Mouse (Mus musculus): ENCODE results near the gene Gm10142.
"Not testable (repeated sequence)": the region's sequence is repeated elsewhere in the genome, so short reads cannot be mapped to it uniquely, and the experiment has no call there.

The Gm10142 gene

DNA sequence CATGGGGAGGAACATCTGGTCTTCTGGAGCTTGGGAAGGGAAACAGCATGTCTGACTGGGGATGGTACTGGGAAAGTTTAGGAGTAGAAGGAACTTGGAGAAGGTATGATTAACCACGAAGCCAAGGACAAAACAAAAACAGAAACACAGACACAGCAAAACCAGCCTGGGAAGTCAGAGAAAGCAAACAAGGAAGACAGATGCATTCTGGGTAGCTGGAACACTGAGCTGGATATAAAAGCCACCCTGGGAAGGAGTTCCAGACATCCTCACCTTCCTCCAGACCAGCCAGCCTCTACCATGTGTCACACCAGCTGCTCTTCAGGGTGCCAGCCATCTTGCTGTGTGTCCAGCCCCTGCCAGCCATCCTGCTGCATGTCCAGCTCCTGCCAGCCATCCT, at the start of gene Gm10142:
Gm10142 (plus strand) TSS at position 301 of the 400 bp plus-strand sequence.
- in situ Hi-C loops (cut with MboI; ENCODE audit: unreplicated experiment in 2 of 2), result no loop called here

DNA sequence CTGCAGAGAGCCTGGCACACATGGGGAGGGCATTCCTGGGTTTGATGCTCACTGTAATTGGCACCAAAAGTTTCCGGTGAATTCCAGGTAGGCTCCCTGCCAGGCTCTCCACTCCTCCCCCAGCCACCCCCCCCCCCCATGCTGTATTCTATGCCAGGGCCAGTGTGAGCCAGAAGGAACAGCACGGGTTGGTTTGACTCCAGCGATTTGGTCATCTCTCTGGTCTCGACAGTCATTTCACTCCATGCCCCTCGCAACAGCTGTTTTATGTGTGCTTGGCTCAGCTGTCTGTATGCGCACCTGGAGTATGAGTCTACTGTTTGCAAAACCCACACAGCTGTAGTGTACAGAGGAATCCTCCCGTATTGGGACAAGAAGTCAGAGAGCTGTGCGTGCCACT, 49.3 kb upstream of the Gm10142 start:
- in situ Hi-C loops (cut with MboI; ENCODE audit: unreplicated experiment in 2 of 2), result no loop called here

DNA sequence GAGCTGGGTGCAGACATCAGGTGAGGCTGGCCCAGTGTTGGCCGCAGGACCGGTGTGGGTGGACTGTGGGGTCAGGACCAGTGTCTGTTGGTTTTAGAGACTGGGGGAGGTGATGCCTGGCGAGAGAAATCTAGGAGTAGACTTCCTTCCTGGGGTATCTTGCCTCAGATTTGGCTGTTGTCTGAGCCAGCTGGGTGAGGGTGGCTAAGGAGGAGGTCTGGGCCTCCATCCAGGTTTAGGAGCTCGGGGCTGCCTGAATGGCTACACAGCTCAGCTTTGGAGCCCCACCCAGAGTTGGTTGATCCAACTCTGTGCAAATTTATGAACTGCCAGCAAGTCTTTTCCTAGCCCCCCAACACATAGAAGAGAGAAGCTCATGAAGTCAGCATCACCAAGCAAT, 48.2 kb upstream of the Gm10142 start:
- in situ Hi-C loops (cut with MboI; ENCODE audit: unreplicated experiment in 2 of 2), result no loop called here

DNA sequence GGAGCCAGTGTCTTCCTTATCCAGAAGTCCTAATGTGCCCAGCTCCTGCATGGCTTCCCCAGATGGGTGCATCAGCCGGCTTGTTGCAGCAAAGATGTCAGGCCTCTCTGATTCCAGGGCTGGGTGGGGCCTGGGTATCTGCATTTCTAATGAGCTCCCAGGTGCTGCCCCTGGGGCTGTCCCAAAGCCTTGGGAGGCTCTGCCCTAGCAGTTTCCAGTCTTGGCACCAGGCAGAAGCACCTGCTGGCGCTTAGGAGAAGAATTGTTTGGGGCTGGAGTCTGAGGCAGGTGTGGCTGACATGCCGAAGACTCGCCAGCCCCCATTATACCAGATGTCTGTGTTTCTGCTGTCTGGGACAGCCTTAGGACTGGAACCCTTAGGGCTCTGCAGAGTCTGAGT, 44.9 kb upstream of the Gm10142 start:
- in situ Hi-C loops (cut with MboI; ENCODE audit: unreplicated experiment in 2 of 2), result no loop called here

DNA sequence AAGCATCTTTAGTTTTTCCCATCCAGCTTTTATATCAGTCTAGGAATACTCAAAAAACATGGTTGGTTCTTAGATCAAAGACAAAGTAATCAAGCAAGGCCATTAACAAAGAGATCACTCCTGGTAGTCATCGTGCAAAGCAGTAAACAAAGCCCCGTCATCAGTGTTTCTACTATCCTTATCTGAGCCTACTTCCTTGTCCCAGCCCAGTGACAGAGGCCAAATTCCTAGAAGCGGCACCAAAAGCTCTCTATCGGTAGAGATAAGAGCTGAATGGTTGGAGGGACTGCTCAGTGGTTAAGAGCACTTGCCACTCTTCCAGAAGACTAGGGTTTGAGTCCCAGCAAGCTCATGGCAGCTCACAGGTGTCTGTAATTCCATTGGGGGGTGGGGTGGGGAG, 44.1 kb upstream of the Gm10142 start:
- in situ Hi-C loops (cut with MboI; ENCODE audit: unreplicated experiment in 2 of 2), result no loop called here

DNA sequence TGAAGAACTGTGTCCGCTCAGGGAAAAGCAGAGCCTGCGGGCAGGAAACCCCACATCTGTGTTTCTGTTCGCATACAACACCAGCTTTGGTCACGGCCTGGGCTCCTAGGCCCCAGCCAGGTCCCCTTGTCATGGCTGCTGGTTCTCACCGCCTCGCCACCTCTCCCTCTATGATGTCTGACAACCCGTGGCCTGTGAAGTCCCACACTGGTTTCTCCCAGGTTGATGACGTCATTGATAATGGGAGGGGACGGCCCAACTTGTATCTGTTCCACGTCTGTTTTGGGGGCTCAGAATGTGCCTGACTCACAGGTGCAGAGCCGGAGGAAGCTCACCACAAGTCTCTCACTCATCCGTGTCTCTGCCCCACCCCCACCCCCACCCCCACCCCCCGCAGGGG, 41.8 kb upstream of the Gm10142 start:
- in situ Hi-C loops (cut with MboI; ENCODE audit: unreplicated experiment in 2 of 2), result no loop called here

DNA sequence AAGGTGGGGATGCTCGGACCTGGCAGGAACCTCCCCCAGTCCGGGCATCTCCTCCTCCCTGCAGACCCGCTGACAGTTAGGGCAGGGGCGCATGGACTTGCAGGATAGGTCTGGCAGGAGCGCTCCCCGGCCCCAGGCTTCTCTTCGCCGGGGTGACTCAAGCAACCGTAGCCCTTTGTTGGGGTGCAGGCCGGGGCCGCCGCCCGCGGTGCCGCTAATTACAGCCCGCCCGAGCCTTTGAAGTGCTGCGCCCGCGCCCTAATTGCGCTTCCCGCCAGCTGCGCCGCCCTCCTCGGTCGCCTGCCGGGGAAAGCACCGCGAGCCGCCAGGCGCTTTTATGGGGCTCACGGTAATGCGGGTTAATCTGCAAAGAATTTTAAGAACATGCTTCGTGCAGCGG, 38.0 kb upstream of the Gm10142 start:
- in situ Hi-C loops (cut with MboI; ENCODE audit: unreplicated experiment in 2 of 2), result loop anchor here in 1 of 2 experiments (5.0 kb wide), 1 partner anchor 35 kb away; no protein-coding TSS in a partner anchor

DNA sequence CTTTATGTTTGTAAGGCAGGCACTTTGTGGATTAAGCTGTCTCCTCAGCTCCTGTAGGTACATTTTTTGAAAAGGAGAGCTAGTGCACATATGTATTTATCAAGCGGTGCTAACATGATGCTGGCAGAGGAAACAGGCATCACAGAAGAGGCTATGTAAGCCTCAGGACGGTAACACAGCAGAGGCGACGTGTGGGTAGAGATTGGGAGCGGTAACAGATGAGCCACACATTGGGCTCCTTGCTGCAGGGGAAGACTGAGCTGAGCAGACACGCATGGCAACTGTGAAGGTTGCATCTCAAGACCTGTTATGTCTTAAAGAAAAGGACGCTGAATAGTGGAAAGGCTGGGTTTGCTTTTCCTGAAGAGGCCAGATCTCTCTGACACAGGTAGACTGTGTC, 32.6 kb upstream of the Gm10142 start:
- in situ Hi-C loops (cut with MboI; ENCODE audit: unreplicated experiment in 2 of 2), result no loop called here

DNA sequence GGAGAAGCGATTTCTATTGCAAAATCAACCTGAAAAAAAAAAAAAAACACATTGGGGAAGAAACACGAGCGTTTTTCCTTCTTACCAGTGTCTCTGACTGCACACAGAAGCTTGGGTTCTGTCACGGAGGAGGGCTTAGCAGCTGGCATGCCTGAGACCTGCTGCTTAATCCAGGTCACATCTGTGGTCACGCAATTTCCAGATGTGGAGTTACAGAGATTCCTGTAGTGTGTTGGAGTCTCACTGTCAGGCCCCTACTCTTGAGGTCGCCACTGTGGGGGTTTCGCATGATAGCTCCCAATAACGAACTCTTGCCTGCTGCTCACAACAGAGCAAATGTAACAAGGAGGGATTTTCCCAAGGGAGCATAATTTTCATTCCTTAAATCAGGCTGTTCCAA, 31.4 kb upstream of the Gm10142 start:
- in situ Hi-C loops (cut with MboI; ENCODE audit: unreplicated experiment in 2 of 2), result no loop called here

DNA sequence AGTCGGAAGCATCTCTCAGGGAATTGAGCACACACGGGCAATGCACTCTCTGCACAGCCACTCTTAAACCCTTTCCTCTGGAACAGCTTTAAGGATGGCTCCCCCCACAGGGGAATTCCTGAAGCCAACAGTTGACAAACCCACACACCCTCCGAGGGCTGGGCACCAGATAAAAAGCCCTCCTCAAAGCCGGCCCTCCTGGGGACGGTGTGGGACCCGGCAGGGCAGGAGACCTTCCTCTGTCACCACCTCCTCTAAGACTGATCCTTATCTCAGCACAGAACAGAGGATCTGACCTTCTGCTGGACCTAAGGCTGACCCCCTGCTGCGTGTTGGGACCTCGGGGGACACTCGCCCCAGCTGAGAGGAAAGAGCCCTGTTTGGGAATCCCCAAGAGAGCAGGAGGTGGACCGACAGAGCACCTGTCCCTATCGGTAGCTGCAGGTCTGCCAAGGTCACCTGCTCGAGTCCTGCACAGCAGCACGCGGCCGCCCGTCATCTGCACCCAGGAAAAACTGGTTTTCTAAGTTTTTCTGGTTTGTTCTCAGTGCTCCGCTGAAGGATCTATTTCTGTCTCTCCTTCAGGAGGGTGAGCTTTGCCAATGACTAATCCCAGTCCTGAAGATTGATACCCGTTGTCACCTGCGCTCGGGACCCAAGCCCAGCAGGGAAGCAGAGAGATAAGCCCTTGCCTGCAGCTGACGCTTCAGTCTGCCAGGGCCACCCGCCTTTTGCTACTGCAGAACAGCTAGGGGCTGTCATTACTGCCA, 29.5 kb upstream of the Gm10142 start, which contains the start of gene Tspear:
Tspear (plus strand) TSS at position 675 of the 770 bp plus-strand sequence.
- in situ Hi-C loops (cut with MboI; ENCODE audit: unreplicated experiment in 2 of 2), result loop anchor here in 1 of 2 experiments (5.0 kb wide), 1 partner anchor 54 kb away; no protein-coding TSS in a partner anchor

DNA sequence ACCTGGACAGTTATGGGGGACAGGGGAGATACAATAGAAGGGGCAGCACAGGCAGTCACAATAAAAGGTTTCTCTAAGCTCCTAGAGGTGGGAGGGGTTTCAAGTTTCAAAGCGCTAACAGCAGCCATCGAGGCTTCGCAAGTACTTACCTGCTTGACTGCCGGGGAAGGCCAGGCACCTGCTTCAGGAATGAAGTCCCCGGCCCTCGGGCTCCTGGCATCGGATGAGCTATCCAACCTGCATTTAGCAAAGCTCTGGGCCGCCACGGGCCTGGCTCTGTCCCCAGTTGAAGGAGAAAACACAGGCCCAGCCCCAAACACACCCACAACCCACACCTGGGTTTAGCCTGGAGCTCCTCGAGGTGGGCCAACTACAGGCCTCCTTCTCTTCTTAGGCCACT, 28.6 kb upstream of the Gm10142 start:
- in situ Hi-C loops (cut with MboI; ENCODE audit: unreplicated experiment in 2 of 2), result loop anchor here in 1 of 2 experiments (5.0 kb wide), 1 partner anchor 55 kb away; no protein-coding TSS in a partner anchor

DNA sequence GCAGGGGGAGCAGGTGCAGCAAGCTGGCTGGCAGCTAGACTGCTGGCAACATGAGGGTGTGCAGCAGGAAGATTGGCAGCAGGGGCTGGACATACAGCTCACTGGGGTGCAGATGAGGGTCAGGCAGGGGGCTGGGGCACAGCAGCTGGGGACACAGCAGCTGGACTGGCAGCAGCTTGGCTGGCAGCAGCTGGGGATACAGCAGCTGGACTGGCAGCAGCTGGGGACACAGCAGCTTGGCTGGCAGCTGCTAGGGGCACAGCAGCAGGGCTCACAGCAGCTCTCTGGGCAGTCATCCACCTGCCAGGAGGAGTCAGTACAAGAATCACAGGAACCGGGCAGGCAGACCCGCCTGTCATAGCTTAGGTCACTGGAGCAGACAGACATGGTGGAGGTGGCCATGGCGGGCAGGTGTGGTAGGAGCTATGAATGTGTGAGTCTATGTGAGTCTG, 25.2 kb upstream of the Gm10142 start, which contains the start of gene Gm19402:
Gm19402 (minus strand) TSS at position 402 of the 452 bp plus-strand sequence.
- in situ Hi-C loops (cut with MboI; ENCODE audit: unreplicated experiment in 2 of 2), result not testable (repeated sequence)

DNA sequence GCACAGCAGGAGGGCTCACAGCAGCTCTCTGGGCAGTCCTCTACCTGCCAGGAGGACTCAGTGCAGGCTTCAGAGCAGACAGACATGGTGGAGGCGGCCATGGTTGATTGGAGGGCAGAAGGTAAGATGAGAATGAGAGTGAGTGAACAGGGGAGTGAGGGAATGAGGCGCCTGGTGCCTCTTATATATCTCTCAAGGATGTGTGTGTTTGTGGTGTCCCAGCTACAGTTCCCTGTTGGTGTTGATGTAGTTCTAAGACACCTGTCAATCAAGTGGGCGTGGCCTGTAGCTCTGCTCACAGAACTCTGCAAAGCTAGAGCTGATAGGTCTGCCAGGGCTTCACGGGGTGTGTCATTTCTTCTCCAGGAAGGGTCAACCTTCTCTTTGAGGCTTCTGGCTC, 18.5 kb upstream of the Gm10142 start, which contains the start of gene Gm9508:
Gm9508 (minus strand) TSS at position 101 of the 400 bp plus-strand sequence.
- in situ Hi-C loops (cut with MboI; ENCODE audit: unreplicated experiment in 2 of 2), result no loop called here

DNA sequence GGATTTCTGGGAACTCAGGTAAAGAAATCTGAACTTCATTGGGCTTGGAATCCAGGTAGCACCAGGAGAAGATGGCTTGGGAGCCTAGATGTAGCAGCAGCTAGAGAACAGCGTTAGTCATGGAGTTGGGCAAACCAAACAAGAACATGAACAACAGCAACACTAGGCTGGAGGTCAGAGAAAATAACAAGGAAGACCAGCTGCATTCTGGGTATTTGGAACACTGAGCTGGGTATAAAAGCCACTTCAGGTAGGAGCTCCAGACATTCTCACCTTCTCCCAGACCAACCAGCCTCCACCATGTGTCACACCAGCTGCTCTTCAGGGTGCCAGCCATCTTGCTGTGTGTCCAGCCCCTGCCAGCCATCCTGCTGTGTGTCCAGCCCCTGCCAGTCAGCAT, 9.3 kb upstream of the Gm10142 start, which contains the start of gene Gm10272:
Gm10272 (plus strand) TSS at position 301 of the 400 bp plus-strand sequence.
- in situ Hi-C loops (cut with MboI; ENCODE audit: unreplicated experiment in 2 of 2), result no loop called here

DNA sequence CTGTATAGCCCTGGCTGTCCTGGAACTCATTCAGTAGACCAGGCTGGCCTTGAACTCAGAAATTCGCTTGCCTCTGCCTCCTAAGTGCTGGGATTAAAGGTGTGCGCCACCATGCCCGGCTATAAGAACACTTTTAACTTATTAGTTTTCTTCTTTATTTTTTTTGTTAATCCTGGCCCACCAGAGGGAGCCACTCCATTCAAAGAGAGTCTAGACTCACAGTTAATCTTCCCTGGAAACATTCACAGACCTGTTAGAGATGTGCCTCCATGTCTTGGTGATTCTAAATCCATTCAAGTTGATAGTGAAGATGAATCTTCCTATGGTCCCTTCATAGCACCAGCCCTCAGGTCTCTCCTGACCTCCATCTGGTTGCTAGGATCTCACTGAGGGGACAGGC, 5.8 kb upstream of the Gm10142 start:
- in situ Hi-C loops (cut with MboI; ENCODE audit: unreplicated experiment in 2 of 2), result no loop called here

DNA sequence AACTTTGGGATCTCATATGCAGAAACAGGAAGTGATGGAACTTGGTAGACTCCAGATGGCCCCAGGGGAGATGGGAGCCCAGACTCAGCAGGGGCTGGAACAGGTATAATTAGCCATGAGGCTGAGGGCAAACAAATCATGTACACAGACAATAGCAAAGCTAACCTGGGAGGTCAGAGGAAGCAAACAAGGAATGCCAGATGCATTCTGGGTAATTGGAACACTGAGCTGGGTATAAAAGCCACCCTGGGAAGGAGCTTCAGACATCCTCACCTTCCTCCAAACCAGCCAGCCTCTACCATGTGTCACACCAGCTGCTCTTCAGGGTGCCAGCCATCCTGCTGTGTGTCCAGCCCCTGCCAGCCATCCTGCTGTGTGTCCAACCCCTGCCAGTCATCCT, 4.5 kb upstream of the Gm10142 start, which contains the start of gene Gm10024:
Gm10024 (plus strand) TSS at position 301 of the 400 bp plus-strand sequence.
- in situ Hi-C loops (cut with MboI; ENCODE audit: unreplicated experiment in 2 of 2), result not testable (repeated sequence)

DNA sequence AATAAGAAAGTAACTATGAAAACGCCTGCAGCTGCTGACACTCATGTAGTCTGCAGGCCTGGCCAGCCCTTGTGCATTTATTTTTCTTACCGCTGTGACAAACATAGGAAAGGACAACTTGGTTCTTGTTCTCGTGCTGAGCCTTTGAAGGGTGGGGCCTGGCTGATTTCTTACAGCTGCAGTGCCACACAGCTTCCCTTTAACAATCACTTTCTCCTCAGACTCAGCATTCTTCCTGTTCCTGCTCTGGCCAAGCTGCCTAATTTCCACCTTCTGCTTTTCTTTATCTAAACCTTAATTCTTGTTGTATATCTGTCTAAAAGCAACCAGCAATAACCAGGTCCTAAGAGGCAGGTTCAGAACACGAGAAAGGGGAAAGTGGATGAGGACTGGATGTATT, 1.9 kb upstream of the Gm10142 start:
- in situ Hi-C loops (cut with MboI; ENCODE audit: unreplicated experiment in 2 of 2), result no loop called here

DNA sequence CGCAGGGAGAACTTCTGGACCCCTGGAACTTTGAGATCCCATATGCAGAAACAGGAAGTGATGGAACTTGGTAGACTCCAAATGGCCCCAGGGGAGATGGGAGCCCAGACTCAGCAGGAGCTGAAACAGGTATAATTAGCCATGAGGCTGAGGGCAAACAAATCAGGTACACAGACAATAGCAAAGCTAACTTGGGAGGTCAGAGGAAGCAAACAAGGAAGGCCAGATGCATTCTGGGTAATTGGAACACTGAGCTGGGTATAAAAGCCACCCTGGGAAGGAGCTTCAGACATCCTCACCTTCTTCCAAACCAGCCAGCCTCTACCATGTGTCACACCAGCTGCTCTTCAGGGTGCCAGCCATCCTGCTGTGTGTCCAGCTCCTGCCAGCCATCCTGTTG, 4.7 kb downstream of the Gm10142 start, which contains the start of gene Krtap12-1:
Krtap12-1 (plus strand) TSS at position 301 of the 400 bp plus-strand sequence.
- in situ Hi-C loops (cut with MboI; ENCODE audit: unreplicated experiment in 2 of 2), result not testable (repeated sequence)

DNA sequence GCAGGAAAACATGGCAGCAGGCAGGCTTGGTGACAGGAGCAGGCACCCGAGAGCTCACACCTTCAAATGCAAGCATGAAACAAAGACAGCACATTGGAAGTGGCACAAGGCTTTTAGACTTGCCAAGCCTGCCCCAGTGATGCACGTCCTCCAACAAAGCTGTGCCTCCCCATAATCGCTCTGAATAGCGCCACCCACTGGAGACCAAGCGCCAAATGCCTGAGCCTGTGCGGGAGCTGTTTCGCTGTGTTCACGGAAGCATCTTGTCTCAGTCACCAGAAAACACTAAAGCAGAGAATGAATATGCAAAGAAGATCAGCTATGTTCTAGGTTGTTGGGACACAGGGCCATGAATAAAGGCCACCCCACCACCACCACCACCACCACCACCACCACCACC, 9.2 kb downstream of the Gm10142 start:
- in situ Hi-C loops (cut with MboI; ENCODE audit: unreplicated experiment in 2 of 2), result no loop called here

DNA sequence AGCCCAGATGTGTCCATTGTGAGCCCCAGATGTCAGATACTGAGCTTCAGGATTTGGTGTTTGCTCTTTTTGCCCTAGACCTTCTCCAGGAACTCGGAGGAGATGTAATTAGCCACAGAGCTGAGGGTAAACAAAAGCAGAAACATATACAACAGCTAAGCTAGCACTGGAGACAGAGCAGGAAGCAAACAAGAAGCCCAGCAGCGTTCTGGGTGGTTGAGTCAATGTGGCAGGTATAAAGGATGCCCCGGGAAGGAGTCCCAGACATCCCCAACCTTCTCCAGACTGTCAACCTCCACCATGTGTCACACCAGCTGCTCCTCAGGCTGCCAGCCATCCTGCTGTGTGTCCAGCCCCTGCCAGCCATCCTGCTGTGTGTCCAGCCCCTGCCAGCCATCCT, 10.6 kb downstream of the Gm10142 start, which contains the start of gene Gm10100:
Gm10100 (plus strand) TSS at position 301 of the 400 bp plus-strand sequence.
- in situ Hi-C loops (cut with MboI; ENCODE audit: unreplicated experiment in 2 of 2), result no loop called here

DNA sequence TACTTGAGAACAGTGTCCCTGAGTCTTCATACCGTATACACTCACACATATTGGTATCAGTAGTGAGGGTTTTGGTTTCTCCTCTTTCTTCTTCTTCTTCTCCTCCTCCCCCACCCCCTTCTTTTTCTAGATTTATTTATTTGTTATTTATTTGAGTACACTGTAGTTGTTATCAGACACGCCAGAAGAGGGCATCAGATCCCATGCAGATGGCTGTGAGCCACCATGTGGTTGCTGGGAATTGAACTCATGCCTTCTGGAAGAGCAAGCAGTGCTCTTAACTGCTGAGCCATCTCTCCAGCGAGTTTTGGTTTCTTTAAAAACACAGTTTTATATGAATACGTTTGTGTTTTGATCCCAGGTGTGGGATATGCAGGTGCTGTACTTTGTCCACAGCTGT, 12.7 kb downstream of the Gm10142 start:
- in situ Hi-C loops (cut with MboI; ENCODE audit: unreplicated experiment in 2 of 2), result no loop called here

DNA sequence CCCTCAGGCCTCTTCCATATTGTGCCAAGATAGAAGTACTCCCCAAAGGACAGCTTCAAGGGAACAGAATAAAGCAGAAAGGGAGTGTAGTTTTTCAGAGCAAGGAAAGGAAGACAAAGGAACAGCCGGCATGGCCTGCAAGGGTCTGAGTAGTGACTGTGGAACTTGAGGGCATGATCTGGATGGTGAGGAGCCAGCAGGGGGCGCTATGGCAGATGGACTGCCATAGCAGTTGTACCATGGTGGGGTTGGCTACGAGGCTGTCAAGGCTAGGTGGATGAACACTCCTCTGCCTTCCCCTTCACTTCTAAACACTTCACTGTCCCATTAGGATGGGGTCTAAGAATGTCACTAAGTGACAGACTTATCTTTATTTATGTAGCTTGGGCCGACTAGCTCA, 13.6 kb downstream of the Gm10142 start:
- in situ Hi-C loops (cut with MboI; ENCODE audit: unreplicated experiment in 2 of 2), result no loop called here

Data from v-Abl transformed pro-B cells (cell line).